Mouse (Mus musculus): ENCODE data around the gene Rab3ip.

GRCm38 (mm10) chr10:116933794-116934193, 16.8 kb downstream of the Rab3ip start:
- TF ChIP-seq CTCF (IDR thresholded peaks at IDR 0.05; ENCODE audit: control insufficient read depth, insufficient read depth, low read length): no peak
- TF ChIP-seq POLR2A (IDR thresholded peaks at IDR 0.05; ENCODE audit: borderline replicate concordance, control insufficient read depth, low read depth, low read length): no peak
